Mouse (Mus musculus) naive thymus-derived CD4-positive, alpha-beta T cell, adult 5 months (primary cell): Measurements from ENCODE around the gene Lypd3. TPM values are rescaled to one million over a fixed set of nuclear protein-coding genes. Genes with fewer than 3 reads are reported as not detected.

Experiments
- polyA plus RNA-seq: library from polyadenylated mRNA; unstranded; fragments of 100-300 nt; shearing (Covaris generic); gene quantifications from one replicate; pipeline ENCODE4 v1.2.1, GENCODE M21; 2017

Gene Lypd3
- not detected for polyA plus RNA-seq

GRCm38 (mm10) chr7:24636264-24636663 lies at the start of gene Lypd3:
TSS of gene Lypd3 (plus strand) at chr7:24636550.

GRCm38 (mm10) chr7:24587330-24588105 lies 48.8 kb upstream of the Lypd3 start, which contains the start of the genes Ethe1 and Zfp575:
TSS of gene Ethe1 (plus strand) at chr7:24587543.
TSS of gene Zfp575 (minus strand) at chr7:24587641.

GRCm38 (mm10) chr7:24610144-24610878 lies 26.0 kb upstream of the Lypd3 start, which contains the start of gene Phldb3:
TSS of gene Phldb3 (plus strand) at chr7:24610763.

GRCm38 (mm10) chr7:24676575-24676974 lies 40.2 kb downstream of the Lypd3 start, which contains the start of gene Tex101:
TSS of gene Tex101 (minus strand) at chr7:24676675.

Other genes with a start within 250 kb of the Lypd3 start
- 86.3 TPM for gene Smg9, start 236.9 kb upstream of the Lypd3 start, polyA plus RNA-seq
- gene Irgc1, start 184.3 kb upstream of the Lypd3 start, polyA plus RNA-seq, result 1.4 TPM
- gene Plaur, start 174.1 kb upstream of the Lypd3 start, polyA plus RNA-seq, result 133 TPM
- 0.42 TPM for gene Cadm4, start 154.5 kb upstream of the Lypd3 start, polyA plus RNA-seq
- gene Zfp428, start 129.5 kb upstream of the Lypd3 start, polyA plus RNA-seq, result 1.7 TPM
- gene AC161166.1, start 124.1 kb upstream of the Lypd3 start, polyA plus RNA-seq, result not detected
- 4.9 TPM for gene Irgq, start 105.9 kb upstream of the Lypd3 start, polyA plus RNA-seq
- gene Pinlyp, start 90.4 kb upstream of the Lypd3 start, polyA plus RNA-seq, result not detected
- gene Xrcc1, start 90.3 kb upstream of the Lypd3 start, polyA plus RNA-seq, result 63.5 TPM
- 18.9 TPM for gene Ethe1, start 49.0 kb upstream of the Lypd3 start, polyA plus RNA-seq
- gene Zfp575, start 48.9 kb upstream of the Lypd3 start, polyA plus RNA-seq, result not detected
- gene Phldb3, start 25.8 kb upstream of the Lypd3 start, polyA plus RNA-seq, result 0.78 TPM
- not detected for gene Tex101, start 40.1 kb downstream of the Lypd3 start, polyA plus RNA-seq
- not detected for gene BC049730, start 72.7 kb downstream of the Lypd3 start, polyA plus RNA-seq
- not detected for gene Gm4763, start 90.4 kb downstream of the Lypd3 start, polyA plus RNA-seq
- 2.9 TPM for gene Cd177, start 123.8 kb downstream of the Lypd3 start, polyA plus RNA-seq
- not detected for gene Ceacam10, start 140.7 kb downstream of the Lypd3 start, polyA plus RNA-seq
- gene Gm9844, start 225.7 kb downstream of the Lypd3 start, polyA plus RNA-seq, result 25.0 TPM
- not detected for gene Lypd4, start 233.4 kb downstream of the Lypd3 start, polyA plus RNA-seq
- not detected for gene Dmrtc2, start 233.5 kb downstream of the Lypd3 start, polyA plus RNA-seq
- gene Rps19, start 247.8 kb downstream of the Lypd3 start, polyA plus RNA-seq, result 7,388 TPM